Mouse (Mus musculus): ENCODE data around the gene Fscn2. TPM values are rescaled to one million over a fixed set of nuclear protein-coding genes. Genes with fewer than 3 reads are reported as not detected.

Fscn2 gene
- total and polyA plus RNA-seq, 3 experiments = not detected

- H3K79me2 ChIP-seq (replicated peaks; ENCODE audit: control insufficient read depth, extremely low read depth, insufficient read depth, poor library complexity, severe bottlenecking) = no peaks in the 10 kb centered on the region
- no peak overlapping the region for H3K9ac ChIP-seq (ENCODE audit: insufficient read depth, low read depth)
- no peak overlapping the region for H3K4me3 ChIP-seq (replicated peaks in 1 of 3; ENCODE audit: low read depth in 2 of 3, low read length in 2 of 3, poor library complexity in 1 of 3)
- no peak overlapping the region for H3K4me2 ChIP-seq (ENCODE audit: insufficient read depth, low read depth, poor library complexity, severe bottlenecking)
- H3K9me3 ChIP-seq (replicated peaks; ENCODE audit: low read length) = no peaks in the 10 kb centered on the region
- DNase-seq (ENCODE audit: extremely low read depth) = no peak
- H3K27me3 ChIP-seq (replicated peaks) = peaks cover 9% of the 10 kb centered on the region
- dilution Hi-C loops (cut with MboI; ENCODE audit: extremely low pct_ligation_motif_present, extremely low pct_unique_long_range_greater_than_20kb, low sequenced_read_pairs) (no loop called here), in situ Hi-C loops (cut with MboI; ENCODE audit: low pct_ligation_motif_present, low pct_unique_long_range_greater_than_20kb, low sequenced_read_pairs) (no loop called here)
- H3K4me1 ChIP-seq (ENCODE audit: control insufficient read depth in 1 of 2, insufficient read depth in 2 of 2) = peaks cover 6 to 32% of the 10 kb centered on the region in 2 experiments
- H3K27ac ChIP-seq (ENCODE audit: insufficient read depth, low read depth) = no peak overlapping the region
- H3K36me3 ChIP-seq (replicated peaks in 1 of 2; ENCODE audit: control insufficient read depth in 1 of 2, insufficient read depth in 1 of 2, low read length in 1 of 2) = no peaks in the 10 kb centered on the region
- TF ChIP-seq USF2 (conservative IDR thresholded peaks at IDR 0.05; ENCODE audit: low read depth, low read length) (no peak), CTCF (conservative IDR thresholded peaks at IDR 0.05 in 1 of 2, IDR thresholded peaks at IDR 0.05 in 1 of 2; ENCODE audit: low read depth in 2 of 2, low read length in 2 of 2) (peak in 1 of 2 experiments; percentile 23; a peak in 1 of 4 replicates), MAZ (IDR thresholded peaks at IDR 0.05; ENCODE audit: low read depth, low read length) (no peak), RCOR1 (conservative IDR thresholded peaks at IDR 0.05; ENCODE audit: low read depth, low read length) (no peak), E2F4 (IDR thresholded peaks at IDR 0.05; ENCODE audit: insufficient replicate concordance, low read depth, low read length) (no peak), NRF1 (IDR thresholded peaks at IDR 0.05; ENCODE audit: low read depth, low read length) (no peak), SMC3 (IDR thresholded peaks at IDR 0.05; ENCODE audit: low read depth, low read length) (no peak), MEF2A (IDR thresholded peaks at IDR 0.05; ENCODE audit: borderline replicate concordance, low read depth, low read length) (no peak)
Measured at GRCm38 (mm10) chr11:120356900-120357299, 4.4 kb upstream of the Fscn2 start.

- Histone ChIP-seq H3K9me3 (replicated peaks; ENCODE audit: low read length) (no peaks in the 10 kb centered on the region), H3K36me3 (replicated peaks in 1 of 2; ENCODE audit: control insufficient read depth in 1 of 2, insufficient read depth in 1 of 2, low read length in 1 of 2) (no peaks in the 10 kb centered on the region), H3K9ac (ENCODE audit: insufficient read depth, low read depth) (no peak overlapping the region), H3K27ac (ENCODE audit: insufficient read depth, low read depth) (no peak overlapping the region), H3K4me2 (ENCODE audit: insufficient read depth, low read depth, poor library complexity, severe bottlenecking) (no peak overlapping the region), H3K4me3 (replicated peaks in 1 of 3; ENCODE audit: low read depth in 2 of 3, low read length in 2 of 3, poor library complexity in 1 of 3) (no peak overlapping the region), H3K27me3 (replicated peaks) (peaks cover 11% of the 10 kb centered on the region), H3K79me2 (replicated peaks; ENCODE audit: control insufficient read depth, extremely low read depth, insufficient read depth, poor library complexity, severe bottlenecking) (no peaks in the 10 kb centered on the region), H3K4me1 (ENCODE audit: control insufficient read depth in 1 of 2, insufficient read depth in 2 of 2) (peaks cover 6 to 26% of the 10 kb centered on the region in 2 experiments)
- DNase-seq (ENCODE audit: extremely low read depth) = no peak
- in situ Hi-C loops (cut with MboI; ENCODE audit: low pct_ligation_motif_present, low pct_unique_long_range_greater_than_20kb, low sequenced_read_pairs) = no loop called here
- dilution Hi-C loops (cut with MboI; ENCODE audit: extremely low pct_ligation_motif_present, extremely low pct_unique_long_range_greater_than_20kb, low sequenced_read_pairs) = no loop called here
- TF ChIP-seq ZMIZ1 (IDR thresholded peaks at IDR 0.05; ENCODE audit: low read depth, low read length) (no peak), KAT2A (IDR thresholded peaks at IDR 0.05; ENCODE audit: insufficient replicate concordance, low read length) (no peak), ZC3H11A (IDR thresholded peaks at IDR 0.05; ENCODE audit: low read depth, low read length) (no peak), JUND (conservative IDR thresholded peaks at IDR 0.05; ENCODE audit: low read depth, low read length) (no peak), CTCF (conservative IDR thresholded peaks at IDR 0.05 in 1 of 2, IDR thresholded peaks at IDR 0.05 in 1 of 2; ENCODE audit: low read depth in 2 of 2, low read length in 2 of 2) (no peak), BHLHE40 (IDR thresholded peaks at IDR 0.05; ENCODE audit: low read depth, low read length) (no peak), CHD1 (IDR thresholded peaks at IDR 0.05; ENCODE audit: low read depth, low read length) (no peak), ELF1 (IDR thresholded peaks at IDR 0.05; ENCODE audit: low read depth, low read length) (no peak), TBP (conservative IDR thresholded peaks at IDR 0.05; ENCODE audit: low read depth, low read length) (no peak), SMC3 (IDR thresholded peaks at IDR 0.05; ENCODE audit: low read depth, low read length) (no peak), RAD21 (IDR thresholded peaks at IDR 0.05; ENCODE audit: low read depth, low read length) (no peak), SIN3A (IDR thresholded peaks at IDR 0.05; ENCODE audit: low read length) (no peak), CHD2 (IDR thresholded peaks at IDR 0.05; ENCODE audit: low read length) (no peak), MYC (IDR thresholded peaks at IDR 0.05; ENCODE audit: low read depth, low read length) (no peak)
Measured at GRCm38 (mm10) chr11:120357791-120358401, 3.4 kb upstream of the Fscn2 start.
